Mouse (Mus musculus) left cerebral cortex, adult 18-20 months (tissue): Measurements from ENCODE around the gene Eci2. TPM values are rescaled to one million over a fixed set of nuclear protein-coding genes. Genes with fewer than 3 reads are reported as not detected.

ENCODE experiments used
- total RNA-seq, 2 experiments: library from RNA; stranded (reverse); gene quantifications; 2 replicates each; pipeline ENCODE4 v1.2.3; 2021

Gene Eci2
- total RNA-seq, 2 experiments from 2014 or later = 46.7 to 46.9 TPM

Other genes starting within 250 kb of the Eci2 start
- 10 to 100 TPM; 81.7 to 83.0 TPM for gene Prpf4b, start 151.8 kb downstream of the Eci2 start, total RNA-seq
- 1 to 10 TPM; 1.1 to 1.4 TPM for gene Fam217a, start 102.8 kb downstream of the Eci2 start, total RNA-seq
- gene 4933417A18Rik, start 102.7 kb downstream of the Eci2 start, total RNA-seq = not detected
- gene Eci3, start 63.3 kb downstream of the Eci2 start, total RNA-seq = under 1 TPM; 0.63 to 1.00 TPM